Mouse (Mus musculus) cerebellum, adult 2 months (tissue): Measurements from ENCODE around the gene Rnh1.

Source experiments
- CTCF ChIP-seq: fragments of 200-500 bp; IDR thresholded peaks from 2 replicates; pipeline ENCODE4 v1.5.1; 2011; ENCODE audit warnings: low read depth, mild to moderate bottlenecking, control low read depth, low read length, moderate library complexity, borderline replicate concordance; ENCODE audit not compliant: insufficient read depth
- POLR2A ChIP-seq: fragments of 200-500 bp; IDR thresholded peaks from 2 replicates; pipeline ENCODE4 v1.6.1; 2011; ENCODE audit warnings: low read length, control low read depth, borderline replicate concordance; ENCODE audit not compliant: insufficient read depth

DNA sequence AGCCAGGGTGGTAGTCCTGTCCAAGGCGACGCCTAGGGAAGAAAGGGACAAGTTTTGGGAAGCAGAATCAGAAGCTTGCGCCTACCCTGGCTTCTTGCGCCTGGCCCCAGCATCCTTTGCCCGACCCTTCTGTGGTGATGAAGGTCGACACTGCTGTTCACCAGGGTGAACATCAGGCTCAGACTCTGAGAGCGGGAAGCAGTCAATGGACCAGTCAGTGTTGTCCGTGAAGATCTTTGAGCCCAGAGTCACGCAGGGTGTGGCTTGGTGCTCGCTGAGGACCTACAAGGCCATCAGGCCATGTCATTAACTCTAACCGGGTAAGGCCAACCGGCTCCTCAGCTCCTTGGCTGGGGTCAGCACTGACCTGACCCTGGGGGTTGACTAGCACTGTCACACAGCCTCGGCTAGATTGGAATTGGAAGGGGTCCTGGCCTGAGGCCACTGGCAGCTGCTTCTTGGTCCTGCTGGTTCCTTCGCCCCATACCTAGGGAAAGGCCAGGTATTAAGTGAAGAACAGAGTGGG lies 38.0 kb upstream of the Rnh1 start:
- TF ChIP-seq CTCF (no peak), POLR2A (no peak)
